Mouse (Mus musculus) forebrain, embryonic 10.5 days (tissue): ENCODE measurements around the gene Olfr120. TPM values are rescaled to one million over a fixed set of nuclear protein-coding genes. Genes with fewer than 3 reads are reported as not detected.
"Not testable (repeated sequence)": the region's sequence is repeated elsewhere in the genome, so short reads cannot be mapped to it uniquely, and the experiment has no call there.

ENCODE experiments used
- DNase-seq: peaks from one replicate; pipeline ENCODE4 v3.0.0-alpha.2; 2017; ENCODE audit warnings: low spot score; ENCODE audit errors: extremely low spot score
- H3K27ac ChIP-seq: fragments of 300-500 bp; sonication (generic); 2 replicates; pipeline ENCODE4 v1.5.1; 2016; ENCODE audit warnings: mild to moderate bottlenecking
- H3K27me3 ChIP-seq: fragments of 300-500 bp; sonication (generic); 2 replicates; pipeline ENCODE4 v1.6.1; 2016; ENCODE audit warnings: mild to moderate bottlenecking; ENCODE audit not compliant: poor library complexity, severe bottlenecking
- H3K36me3 ChIP-seq: fragments of 300-500 bp; sonication (generic); replicated peaks from 2 replicates; pipeline ENCODE4 v1.6.1; 2016; ENCODE audit warnings: mild to moderate bottlenecking, moderate library complexity
- H3K4me1 ChIP-seq: fragments of 300-500 bp; sonication (generic); 2 replicates; pipeline ENCODE4 v1.6.1; 2016
- H3K4me3 ChIP-seq: fragments of 300-500 bp; sonication (generic); 2 replicates; pipeline ENCODE4 v1.5.1; 2016; ENCODE audit warnings: mild to moderate bottlenecking, moderate library complexity
- H3K9me3 ChIP-seq: fragments of 300-500 bp; sonication (generic); 2 replicates; pipeline ENCODE4 v1.6.1; 2016; ENCODE audit warnings: mild to moderate bottlenecking, moderate library complexity
- WGBS: fragments of 180-500 bp; shearing (Covaris S2); methylation state at CpG from one replicate; pipeline ENCODE4 v1.1.7; 2016; 5-methylcytosine and 5-hydroxymethylcytosine counted together
- polyA plus RNA-seq: library from polyadenylated mRNA; unstranded; fragments of >200 nt; fragmentation: Nextera tagmentation; extraction: Ambion mirVana; gene quantifications from 2 replicates; pipeline ENCODE4 v1.2.1, GENCODE M21; 2016

Gene Olfr120
- polyA plus RNA-seq = not detected in 2 replicates

DNA sequence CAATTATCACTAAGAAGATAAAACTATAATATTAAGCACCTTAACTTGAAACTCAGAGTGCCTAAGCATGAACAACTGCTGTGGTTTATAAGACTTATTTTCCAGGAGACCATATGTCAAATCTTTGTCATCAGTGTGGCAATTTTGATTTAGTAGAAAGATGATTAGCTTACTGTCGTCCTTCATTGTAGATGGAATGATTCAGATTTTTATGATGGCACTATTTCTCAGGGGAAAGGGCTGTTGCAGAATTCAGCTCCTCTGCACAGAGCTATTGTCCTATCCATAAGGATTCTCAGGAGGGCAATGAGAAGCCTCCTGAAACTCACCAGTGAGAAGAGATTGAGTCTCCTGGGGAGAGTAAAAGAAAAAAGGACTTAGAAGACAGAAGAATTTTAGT is at the start of gene Olfr120:
TSS of gene Olfr120 (plus strand) at position 301 of the 400 bp plus-strand sequence.
- Histone ChIP-seq H3K36me3 (no peaks in the 10 kb centered on the region), H3K9me3 (no peaks in the 10 kb centered on the region), H3K27me3 (no peaks in the 10 kb centered on the region), H3K27ac (no peak within 1 kb of the TSS), H3K4me3 (no peak within 1 kb of the TSS), H3K4me1 (no peaks in the 10 kb centered on the region)
- 87% methylated on average over 1 of the region's 1 CpGs for WGBS
- DNase-seq = no peak

DNA sequence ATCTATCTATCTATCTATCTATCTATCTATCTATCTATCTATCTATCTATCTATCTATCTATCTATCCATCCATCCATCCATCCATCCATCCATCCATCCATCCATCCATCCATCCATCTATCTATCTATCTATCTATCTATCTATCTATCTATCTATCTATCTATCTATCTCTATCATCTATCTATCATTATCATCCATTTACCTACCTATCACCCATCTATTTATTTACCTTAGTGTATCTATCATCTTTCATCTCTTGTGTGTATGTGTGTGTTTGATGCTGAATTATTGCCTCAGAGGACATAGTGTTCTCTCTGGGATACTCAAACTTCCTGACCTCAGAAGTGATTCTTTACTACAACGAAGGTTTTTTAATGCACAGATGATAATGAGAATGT is 25.3 kb upstream of the Olfr120 start, which contains the start of gene Olfr119:
TSS of gene Olfr119 (plus strand) at position 301 of the 400 bp plus-strand sequence.
- not testable (repeated sequence) for H3K9me3 ChIP-seq, H3K27ac ChIP-seq, H3K4me3 ChIP-seq, H3K4me1 ChIP-seq, H3K27me3 ChIP-seq, DNase-seq, H3K36me3 ChIP-seq
- WGBS = 76% methylated on average over 1 of the region's 1 CpGs

- Histone ChIP-seq H3K4me1 (no peaks in the 10 kb centered on the region), H3K27ac (no peak overlapping the region), H3K27me3 (no peaks in the 10 kb centered on the region), H3K9me3 (no peaks in the 10 kb centered on the region), H3K4me3 (no peak overlapping the region), H3K36me3 (no peaks in the 10 kb centered on the region)
- WGBS = 58% methylated on average over 7 of the region's 7 CpGs
- no peak for DNase-seq
These were observed 16.5 kb downstream of the Olfr120 start for GRCm38 (mm10) chr17:37738070-37738469.

DNA sequence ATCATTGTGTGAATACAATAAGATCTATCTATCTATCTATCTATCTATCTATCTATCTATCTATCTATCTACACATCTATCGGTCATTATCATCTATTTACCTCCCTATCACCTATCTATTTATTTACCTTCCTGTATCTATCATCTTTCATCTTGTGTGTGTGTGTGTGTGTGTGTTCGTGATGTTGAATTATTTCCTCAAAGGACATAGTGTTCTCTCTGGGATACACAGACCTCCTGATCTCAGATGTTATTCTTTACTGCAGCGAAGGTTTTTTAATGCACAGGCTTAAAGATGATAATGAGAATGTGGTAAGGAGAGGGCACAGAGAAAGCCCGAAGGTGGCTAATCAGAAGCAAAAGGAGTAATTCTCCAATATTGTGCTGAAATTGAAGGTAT is 46.7 kb downstream of the Olfr120 start, which contains the start of gene Olfr122:
TSS of gene Olfr122 (plus strand) at position 301 of the 400 bp plus-strand sequence.
- DNase-seq = no peak
- 88% methylated on average over 4 of the region's 4 CpGs for WGBS
- Histone ChIP-seq H3K9me3 (peaks cover 5% of the 10 kb centered on the region; the same call in 1 of the 2 replicates), H3K4me3 (no peak within 1 kb of the TSS), H3K27ac (no peak within 1 kb of the TSS), H3K36me3 (no peaks in the 10 kb centered on the region), H3K4me1 (no peaks in the 10 kb centered on the region), H3K27me3 (no peaks in the 10 kb centered on the region)

Other genes starting within 250 kb of the Olfr120 start
- not detected in 2 replicates for gene H2-M2, start 238.3 kb upstream of the Olfr120 start, polyA plus RNA-seq
- gene Olfr110, start 229.3 kb upstream of the Olfr120 start, polyA plus RNA-seq = not detected in 2 replicates
- not detected in 2 replicates for gene Olfr111, start 213.8 kb upstream of the Olfr120 start, polyA plus RNA-seq
- gene Olfr112, start 152.4 kb upstream of the Olfr120 start, polyA plus RNA-seq = not detected in 2 replicates
- not detected in 2 replicates for gene Olfr113, start 144.1 kb upstream of the Olfr120 start, polyA plus RNA-seq
- gene Olfr114, start 129.1 kb upstream of the Olfr120 start, polyA plus RNA-seq = not detected in 2 replicates
- not detected in 2 replicates for gene Olfr115, start 94.7 kb upstream of the Olfr120 start, polyA plus RNA-seq
- not detected in 2 replicates for gene Olfr116, start 94.6 kb upstream of the Olfr120 start, polyA plus RNA-seq
- gene Olfr117, start 58.0 kb upstream of the Olfr120 start, polyA plus RNA-seq = not detected in 2 replicates
- gene Olfr118, start 54.8 kb upstream of the Olfr120 start, polyA plus RNA-seq = not detected in 2 replicates
- not detected in 2 replicates for gene Olfr119, start 25.2 kb upstream of the Olfr120 start, polyA plus RNA-seq
- not detected in 2 replicates for gene Olfr121, start 27.0 kb downstream of the Olfr120 start, polyA plus RNA-seq
- not detected in 2 replicates for gene Olfr122, start 46.8 kb downstream of the Olfr120 start, polyA plus RNA-seq
- not detected in 2 replicates for gene Olfr123, start 71.7 kb downstream of the Olfr120 start, polyA plus RNA-seq
- gene Olfr124, start 78.1 kb downstream of the Olfr120 start, polyA plus RNA-seq = not detected in 2 replicates
- not detected in 2 replicates for gene Olfr125, start 111.1 kb downstream of the Olfr120 start, polyA plus RNA-seq
- gene Olfr126, start 125.7 kb downstream of the Olfr120 start, polyA plus RNA-seq = not detected in 2 replicates
- not detected in 2 replicates for gene Olfr127, start 178.6 kb downstream of the Olfr120 start, polyA plus RNA-seq
- gene Olfr128, start 198.7 kb downstream of the Olfr120 start, polyA plus RNA-seq = not detected in 2 replicates
- gene Olfr761, start 231.3 kb downstream of the Olfr120 start, polyA plus RNA-seq = not detected in 2 replicates